Mouse (Mus musculus): ENCODE data around the gene Trappc2l.

Gene Trappc2l

GRCm38 (mm10) chr8:122604640-122605039, 6.8 kb upstream of the Trappc2l start:
- ChIA-PET CTCF (interaction anchor here in 2 of 4 experiments (0.7 to 1.1 kb wide), 2 partner anchors 18 to 209 kb away, joined by 3 read pairs; no protein-coding TSS in a partner anchor), POLR2A (interaction anchor here in 3 of 4 experiments (0.8 to 1.7 kb wide), 6 partner anchors 11 to 496 kb away, joined by 3 read pairs; partner anchors contain the start of gene Aprt (in 1 of the 3))

DNA sequence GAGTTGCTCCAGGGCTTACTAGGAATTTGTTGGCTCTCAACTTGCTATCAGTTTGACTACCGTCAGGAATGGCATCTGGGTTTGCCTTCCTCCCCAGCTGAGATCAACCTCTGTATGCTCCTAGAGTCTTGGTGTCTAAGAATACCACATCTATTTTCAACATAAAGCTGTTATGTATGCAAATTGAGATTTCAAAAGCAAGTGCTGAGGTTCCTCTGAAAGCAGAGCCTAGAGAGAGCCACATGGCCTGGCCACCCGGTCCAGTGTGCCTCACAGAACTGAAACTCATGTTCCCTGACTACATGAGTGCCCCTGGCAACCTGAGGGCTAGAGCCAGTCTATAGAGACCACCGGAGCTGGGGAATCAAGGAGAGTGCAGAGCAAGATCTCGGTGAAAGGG, 6.1 kb upstream of the Trappc2l start:
- CTCF ChIA-PET, result interaction anchor here in 3 of 4 experiments (0.6 to 1.1 kb wide), 5 partner anchors 13 to 717 kb away, joined by 3 to 6 read pairs (median 4); no protein-coding TSS in a partner anchor
- POLR2A ChIA-PET, result interaction anchor here in 3 of 4 experiments (0.5 to 1.6 kb wide), 4 partner anchors 31 to 495 kb away, joined by 3 read pairs; no protein-coding TSS in a partner anchor

DNA sequence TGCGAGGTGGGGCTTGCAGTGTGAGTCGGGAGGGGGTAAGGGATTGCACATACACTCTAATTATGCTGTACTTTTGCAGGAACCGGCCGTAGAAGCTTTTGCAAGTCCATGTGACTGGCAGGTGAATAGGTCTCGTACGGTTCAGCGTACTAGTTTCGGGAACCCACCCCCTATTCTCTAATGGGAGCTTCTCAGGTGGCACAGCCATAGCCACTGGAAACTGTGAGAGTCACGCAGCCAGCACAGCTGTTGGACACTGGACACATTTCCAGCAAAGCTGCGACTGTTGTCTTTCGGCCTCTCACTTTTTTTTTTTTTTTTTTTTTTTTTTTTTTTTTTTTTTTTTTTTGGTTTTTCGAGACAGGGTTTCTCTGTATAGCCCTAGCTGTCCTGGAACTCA, 4.6 kb upstream of the Trappc2l start:
- ChIA-PET CTCF (interaction anchor here in 3 of 4 experiments (0.6 to 1.2 kb wide), 4 partner anchors 20 to 746 kb away, joined by 3 to 9 read pairs (median 3); no protein-coding TSS in a partner anchor), POLR2A (interaction anchor here in 2 of 4 experiments (0.6 to 1.2 kb wide), 3 partner anchors 8 to 494 kb away, joined by 3 to 4 read pairs (median 4); no protein-coding TSS in a partner anchor)

DNA sequence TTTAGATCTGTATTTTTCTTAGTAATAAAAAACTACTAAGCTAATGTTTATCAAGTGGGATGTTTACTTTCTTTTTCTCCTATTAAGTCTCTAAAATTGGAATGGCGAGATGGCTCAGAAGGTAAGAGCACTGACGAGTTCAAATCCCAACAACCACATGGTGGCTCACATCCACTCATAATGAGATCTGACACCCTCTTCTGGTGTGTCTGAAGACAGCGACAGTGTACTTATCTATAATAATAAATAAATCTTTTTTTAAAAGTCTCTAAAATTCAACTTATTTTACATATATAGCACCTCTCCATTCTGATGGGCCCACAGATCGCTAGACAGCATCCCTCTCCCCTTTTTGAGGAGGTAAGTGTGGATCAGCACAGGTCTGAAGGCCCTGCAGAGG, 1.2 kb upstream of the Trappc2l start:
- CTCF ChIA-PET, result interaction anchor here in 1 of 4 experiments (1.5 kb wide), 1 partner anchor 14 kb away, joined by 5 read pairs; no protein-coding TSS in a partner anchor

GRCm38 (mm10) chr8:122610612-122611277, 695 bp upstream of the Trappc2l start:
- ChIA-PET POLR2A (interaction anchor here (0.6 to 3.1 kb wide), 44 partner anchors 8 to 602 kb away, joined by 3 to 26 read pairs (median 4); partner anchors contain the start of genes Aprt (in 2 of the 4), Cdt1 (in 2 of the 4), Ankrd11 (in 1 of the 4) and Chmp1a (in 1 of the 4)), CTCF (interaction anchor here (0.6 to 1.5 kb wide), 12 partner anchors 11 to 701 kb away, joined by 3 to 5 read pairs (median 3); partner anchors contain the start of gene Pabpn1l (in 1 of the 4))

More for the DNA sequence above, 1.2 kb upstream of the Trappc2l start:
- POLR2A ChIA-PET, result interaction anchor here in 2 of 4 experiments (0.7 to 2.8 kb wide), 12 partner anchors 8 to 602 kb away, joined by 3 to 10 read pairs (median 4); partner anchors contain the start of genes Cdt1 (in 1 of the 2), Chmp1a (in 1 of the 2), Snai3 (in 1 of the 2) and Spata33 (in 1 of the 2)

- POLR2A ChIA-PET, result interaction anchor here in 1 of 4 experiments (0.6 to 1.5 kb wide), 6 partner anchors 8 to 489 kb away, joined by 3 to 4 read pairs (median 3); no protein-coding TSS in a partner anchor
- CTCF ChIA-PET, result interaction anchor here in 3 of 4 experiments (0.6 to 0.9 kb wide), 4 partner anchors 61 to 940 kb away, joined by 3 to 4 read pairs (median 3); no protein-coding TSS in a partner anchor
Measured at GRCm38 (mm10) chr8:122616181-122616905, 4.9 kb downstream of the Trappc2l start.

GRCm38 (mm10) chr8:122617947-122618546, 6.6 kb downstream of the Trappc2l start:
- ChIA-PET POLR2A (interaction anchor here (0.6 to 1.5 kb wide), 10 partner anchors 10 to 403 kb away, joined by 3 to 5 read pairs (median 4); partner anchors contain the start of gene Cdt1 (in 2 of the 4)), CTCF (interaction anchor here (0.5 to 1.8 kb wide), 39 partner anchors 8 to 909 kb away, joined by 3 to 12 read pairs (median 3); no protein-coding TSS in a partner anchor)

DNA sequence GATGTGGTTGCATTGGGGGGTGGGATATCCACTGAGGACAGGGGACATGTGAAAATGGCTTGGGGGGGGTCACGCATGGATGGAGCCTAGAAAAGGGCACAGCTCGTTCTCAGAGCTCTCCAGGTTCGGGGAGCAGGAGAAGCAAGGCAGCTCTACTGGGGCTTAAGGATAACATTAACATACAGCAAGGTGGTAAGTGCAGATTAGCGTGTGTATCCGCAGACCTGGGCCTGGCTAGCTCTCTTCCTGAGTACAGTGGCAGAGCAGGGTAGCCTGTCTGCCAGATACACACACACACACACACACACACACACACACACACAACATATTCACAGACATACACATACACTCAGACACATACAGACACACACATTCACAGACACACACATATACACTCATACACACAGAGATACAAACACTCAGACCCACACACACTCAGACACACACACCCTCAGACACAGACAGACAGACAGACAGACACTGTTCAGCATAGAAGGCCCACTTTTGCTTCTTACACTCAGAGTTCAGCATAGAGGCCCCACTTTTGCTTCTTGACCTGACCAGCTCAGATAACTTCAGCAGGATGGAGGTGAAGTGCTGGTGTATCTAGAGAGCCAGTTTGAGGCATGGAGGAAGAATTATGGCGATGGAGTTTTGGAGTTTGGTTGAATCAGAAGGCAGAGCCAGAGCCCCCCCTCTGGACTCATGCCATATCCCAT, 7.4 kb downstream of the Trappc2l start:
- ChIA-PET POLR2A (interaction anchor here in 3 of 4 experiments (0.6 to 1.1 kb wide), 5 partner anchors 51 to 144 kb away, joined by 3 to 4 read pairs (median 4); partner anchors contain the start of gene Cdt1 (in 1 of the 3)), CTCF (interaction anchor here (0.6 to 1.8 kb wide), 22 partner anchors 8 to 575 kb away, joined by 3 to 12 read pairs (median 4); no protein-coding TSS in a partner anchor)

- ChIA-PET POLR2A (interaction anchor here in 1 of 4 experiments (1.8 kb wide), 1 partner anchor 9 kb away, joined by 5 read pairs; the partner anchor contains the start of genes Galns and Trappc2l), CTCF (interaction anchor here in 1 of 4 experiments (1.0 kb wide), 1 partner anchor 40 kb away, joined by 3 read pairs; no protein-coding TSS in a partner anchor)
Measured at GRCm38 (mm10) chr8:122620446-122620845, 9.0 kb downstream of the Trappc2l start.

DNA sequence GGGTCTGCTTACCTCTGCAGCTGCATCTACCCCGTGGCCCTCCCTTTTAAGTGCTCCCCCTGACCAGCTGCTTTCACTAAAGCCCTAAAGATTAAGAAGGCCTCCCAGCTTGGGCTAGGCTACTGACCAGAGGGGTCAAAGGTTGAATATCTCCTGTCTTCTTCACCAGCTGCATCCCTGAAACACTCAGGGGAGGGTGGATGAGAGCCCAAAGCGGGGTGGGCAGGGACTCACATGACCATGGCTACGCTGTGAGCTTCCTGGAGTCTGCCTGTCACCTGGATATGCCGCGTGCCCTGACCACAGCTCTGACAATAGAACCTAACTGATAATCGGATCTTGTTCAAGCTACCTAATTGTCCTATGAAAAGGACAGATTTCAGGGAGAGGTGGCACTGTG, 11.3 kb downstream of the Trappc2l start, which contains the start of gene Pabpn1l:
Pabpn1l (minus strand) TSS at position 13 of the 400 bp plus-strand sequence.
- CTCF ChIA-PET, result interaction anchor here (0.6 to 1.5 kb wide), 6 partner anchors 11 to 190 kb away, joined by 3 to 7 read pairs (median 4); partner anchors contain the start of genes Galns (in 1 of the 4) and Trappc2l (in 1 of the 4)
- POLR2A ChIA-PET, result interaction anchor here in 2 of 4 experiments (1.2 to 2.2 kb wide), 4 partner anchors 8 to 48 kb away, joined by 3 to 6 read pairs (median 5); partner anchors contain the start of genes Galns (in 1 of the 2) and Trappc2l (in 1 of the 2)

DNA sequence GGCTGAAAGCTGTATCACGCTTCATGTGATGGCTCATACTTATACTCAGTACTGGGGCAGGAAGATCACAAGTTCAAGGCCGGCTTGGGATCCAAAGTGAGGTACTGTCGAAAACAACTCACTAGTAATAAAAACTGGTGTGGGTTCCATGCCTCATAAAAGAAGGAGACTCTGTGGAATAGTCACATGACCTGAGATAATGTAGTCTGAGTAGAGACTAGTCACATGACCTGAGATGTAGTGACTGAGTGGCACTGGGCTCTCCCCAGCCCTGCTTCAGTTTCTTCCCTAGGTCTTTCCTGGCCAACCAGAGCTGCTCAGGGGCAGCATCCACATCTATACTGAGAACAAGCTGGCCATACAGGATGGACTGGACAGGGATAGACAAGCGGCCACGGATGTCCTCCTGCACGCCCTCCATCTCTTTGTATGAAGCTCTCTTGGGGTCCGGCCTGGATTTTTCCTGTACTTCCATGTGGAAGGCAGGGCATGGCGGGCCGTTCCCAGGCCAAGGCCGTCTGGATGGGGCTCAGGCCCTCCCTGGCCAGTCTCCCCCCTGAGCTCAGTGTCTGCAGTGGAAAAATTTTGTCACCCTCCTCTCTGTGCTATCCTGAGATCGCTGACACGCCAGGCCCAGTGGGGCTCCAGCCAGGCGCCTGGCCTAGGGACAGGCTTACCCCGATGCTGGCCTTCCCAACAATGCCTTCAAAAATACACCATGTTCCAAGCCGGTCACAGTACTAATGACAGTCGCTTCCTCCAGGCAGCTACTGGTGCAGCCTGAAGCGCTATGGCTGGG, 12.6 kb downstream of the Trappc2l start:
- CTCF ChIA-PET, result interaction anchor here in 3 of 4 experiments (0.5 to 1.9 kb wide), 12 partner anchors 13 to 1095 kb away, joined by 3 to 8 read pairs (median 4); partner anchors contain the start of genes Galns (in 1 of the 3) and Trappc2l (in 1 of the 3)
- POLR2A ChIA-PET, result interaction anchor here in 3 of 4 experiments (0.7 to 2.2 kb wide), 3 partner anchors 12 to 206 kb away, joined by 3 to 6 read pairs (median 3); partner anchors contain the start of genes Galns (in 2 of the 3) and Trappc2l (in 2 of the 3)

- ChIA-PET CTCF (interaction anchor here in 3 of 4 experiments (0.5 to 1.9 kb wide), 14 partner anchors 14 to 873 kb away, joined by 3 to 6 read pairs (median 3); partner anchors contain the start of genes Galns (in 1 of the 3) and Trappc2l (in 1 of the 3)), POLR2A (interaction anchor here in 3 of 4 experiments (0.7 to 2.2 kb wide), 4 partner anchors 13 to 206 kb away, joined by 3 to 6 read pairs (median 3); partner anchors contain the start of genes Galns (in 2 of the 3) and Trappc2l (in 2 of the 3))
Measured at GRCm38 (mm10) chr8:122624653-122625052, 13.2 kb downstream of the Trappc2l start.

DNA sequence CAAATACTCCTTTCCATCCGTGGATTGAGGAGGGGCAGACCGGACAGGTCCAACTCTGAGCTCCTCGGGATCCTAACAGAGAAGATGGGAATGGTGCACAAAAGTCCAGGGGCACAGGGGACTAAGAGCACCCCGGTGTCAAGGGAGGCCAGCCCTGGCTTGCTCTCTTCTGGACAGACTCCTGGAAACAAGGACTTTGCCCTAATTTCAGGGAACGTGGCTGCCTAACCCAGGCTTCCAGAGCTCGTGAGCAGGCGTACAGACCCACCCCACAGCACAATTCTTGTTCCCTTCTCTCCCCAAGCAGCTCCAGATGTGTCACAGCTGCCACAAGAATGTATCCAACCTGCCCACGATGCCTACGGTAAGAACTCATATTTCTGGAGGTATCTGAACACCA, 14.4 kb downstream of the Trappc2l start:
- CTCF ChIA-PET, result interaction anchor here (0.6 to 1.9 kb wide), 8 partner anchors 8 to 874 kb away, joined by 3 to 6 read pairs (median 3); partner anchors contain the start of gene Galns (in 1 of the 4)

GRCm38 (mm10) chr8:122626896-122627295, 15.5 kb downstream of the Trappc2l start:
- ChIA-PET CTCF (interaction anchor here in 3 of 4 experiments (0.5 to 1.3 kb wide), 6 partner anchors 9 to 727 kb away, joined by 3 read pairs; no protein-coding TSS in a partner anchor), POLR2A (interaction anchor here in 2 of 4 experiments (0.6 to 1.3 kb wide), 4 partner anchors 15 to 211 kb away, joined by 3 to 4 read pairs (median 4); partner anchors contain the start of genes Galns (in 1 of the 2) and Trappc2l (in 1 of the 2))

More for the DNA sequence above, 14.4 kb downstream of the Trappc2l start:
- POLR2A ChIA-PET, result interaction anchor here in 2 of 4 experiments (0.5 to 1.3 kb wide), 5 partner anchors 10 to 129 kb away, joined by 3 to 5 read pairs (median 3); no protein-coding TSS in a partner anchor

- CTCF ChIA-PET, result interaction anchor here in 2 of 4 experiments (0.6 to 1.5 kb wide), 3 partner anchors 10 to 44 kb away, joined by 3 to 5 read pairs (median 3); no protein-coding TSS in a partner anchor
- POLR2A ChIA-PET, result interaction anchor here in 1 of 4 experiments (0.9 kb wide), 1 partner anchor 11 kb away, joined by 5 read pairs; no protein-coding TSS in a partner anchor
Measured at GRCm38 (mm10) chr8:122629388-122629787, 17.9 kb downstream of the Trappc2l start.

Data from embryonic stem cell, embryonic (primary cell).